Mouse (Mus musculus) liver, postnatal 0 days (tissue): ENCODE results near the gene Scg3.

ENCODE experiments used
- CTCF ChIP-seq: sonication (generic); IDR thresholded peaks from 2 replicates; pipeline ENCODE4 v1.5.1; 2016; ENCODE audit warnings: antibody characterized with exemption, low read depth
- EP300 ChIP-seq: IDR thresholded peaks from 2 replicates; pipeline ENCODE4 v1.6.1; 2016; ENCODE audit warnings: antibody characterized with exemption, low read depth, mild to moderate bottlenecking

DNA sequence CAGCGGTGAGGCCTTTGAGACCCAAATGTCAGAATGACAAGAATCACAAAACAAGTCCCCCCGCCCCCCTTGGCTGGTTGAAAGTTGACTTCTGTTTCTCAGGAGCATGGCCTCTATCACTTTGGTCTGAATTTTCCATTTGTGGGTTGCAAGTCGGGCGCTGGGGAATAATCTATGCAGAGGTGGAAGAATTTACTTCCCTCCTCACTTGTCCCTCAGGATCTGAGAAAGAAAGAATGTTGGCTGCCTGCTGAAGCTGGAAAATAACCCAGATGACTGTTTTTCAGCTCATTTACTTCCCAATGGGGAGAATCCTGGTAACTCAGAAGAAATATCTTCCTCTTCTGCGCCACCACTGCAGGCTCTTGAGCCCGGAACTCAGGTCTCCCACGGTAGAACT, 5.5 kb downstream of the Scg3 start:
- TF ChIP-seq CTCF, result no peak
- no peak for TF ChIP-seq EP300
